Mouse (Mus musculus): Measurements from ENCODE around the gene Sbsn.

DNA sequence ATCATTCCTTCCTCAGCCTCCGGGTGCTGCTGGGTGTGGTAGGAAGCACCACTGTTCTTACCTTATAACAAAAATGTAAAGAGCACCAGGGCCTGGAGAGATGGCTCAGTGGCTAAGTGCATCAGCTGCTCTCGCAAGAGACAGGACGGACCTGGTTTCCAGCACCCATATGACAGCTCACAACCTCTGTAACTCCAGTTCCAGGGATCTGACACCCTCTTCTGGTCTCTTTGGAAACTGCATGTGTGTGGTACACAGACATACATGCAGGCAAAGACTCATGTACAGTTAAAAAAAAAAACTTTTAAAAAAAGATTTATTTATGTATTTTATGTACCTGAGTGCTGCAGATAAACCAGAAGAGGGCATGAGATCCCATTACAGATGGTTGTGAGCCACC lies 52.0 kb downstream of the Sbsn start:
- TF ChIP-seq CTCF (IDR thresholded peaks at IDR 0.05) (no peak; the same call in 1 of the 2 replicates), EP300 (IDR thresholded peaks at IDR 0.05) (no peak)
